Mouse (Mus musculus) heart, adult 8-10 months (tissue): ENCODE data around the gene Mup16. TPM values are rescaled to one million over a fixed set of nuclear protein-coding genes. Genes with fewer than 3 reads are reported as not detected.
"Not testable (repeated sequence)": the region's sequence is repeated elsewhere in the genome, so short reads cannot be mapped to it uniquely, and the experiment has no call there.

ENCODE experiments used
- DNase-seq: peaks from one replicate; pipeline ENCODE4 v3.0.0; 2022; ENCODE audit warnings: low spot score
- total RNA-seq, 4 experiments: library from RNA; stranded (reverse); gene quantifications; 2 replicates each; pipeline ENCODE4 v1.2.4; 2022

Mup16 gene
- 1 to 10 TPM in 1 of 4 experiments, not detected in 3; 1.1 TPM for total RNA-seq

- not testable (repeated sequence) for DNase-seq
Observed at GRCm38 (mm10) chr4:61519431-61519830, at the start of gene Mup16. TSS of gene Mup16 (minus strand) at chr4:61519531.

DNA sequence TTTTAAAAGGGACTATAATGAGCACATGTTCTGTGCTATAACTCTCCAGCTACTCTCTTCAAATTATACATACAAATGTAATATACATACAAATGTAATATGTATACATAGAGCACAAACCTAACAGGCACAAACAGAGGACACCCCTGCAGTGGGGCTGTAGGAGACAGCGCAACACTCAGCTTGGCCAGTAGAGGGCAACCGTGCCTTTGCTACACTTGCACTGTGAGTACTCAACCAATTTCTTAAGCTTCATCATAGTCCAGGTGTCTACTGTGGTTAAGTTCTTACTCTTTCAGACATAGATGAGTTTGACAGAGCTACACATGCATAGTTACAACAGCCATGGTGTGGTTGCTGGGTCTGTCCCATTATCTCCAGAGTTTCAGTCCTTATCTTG, 36.6 kb upstream of the Mup16 start:
- not testable (repeated sequence) for DNase-seq

Other genes with a start within 250 kb of the Mup16 start
- not detected for gene Mup14, start 215.5 kb downstream of the Mup16 start, total RNA-seq
- gene Mup15, start 79.8 kb downstream of the Mup16 start, total RNA-seq = not detected
- gene Mup17, start 76.3 kb upstream of the Mup16 start, total RNA-seq = not detected
- gene Mup18, start 154.6 kb upstream of the Mup16 start, total RNA-seq = not detected